Mouse (Mus musculus): ENCODE measurements around the gene Jund.

Gene Jund

GRCm38 (mm10) chr8:70698310-70699109, at the start of gene Jund:
Gene Jund, plus strand, starts transcription at chr8:70698949.
- Histone ChIP-seq H3K27me3 (ENCODE audit: control insufficient read depth, insufficient read depth, low read length, poor library complexity, severe bottlenecking) (no peaks in the 10 kb centered on the region), H3K36me3 (ENCODE audit: control insufficient read depth, insufficient read depth, low read length, poor library complexity, severe bottlenecking) (peaks cover 11% of the 10 kb centered on the region)
- DNase-seq (ENCODE audit: low read depth, low spot score): peak; percentile 100

- no peaks in the 10 kb centered on the region; the same call in 1 of the 2 replicates for H3K36me3 ChIP-seq (ENCODE audit: control insufficient read depth, insufficient read depth, low read length, poor library complexity, severe bottlenecking)
- DNase-seq (ENCODE audit: low read depth, low spot score): no peak
Measured at GRCm38 (mm10) chr8:70649324-70649723, 49.4 kb upstream of the Jund start.

GRCm38 (mm10) chr8:70650351-70650750, 48.4 kb upstream of the Jund start:
- DNase-seq (ENCODE audit: low read depth, low spot score): no peak
- H3K27me3 ChIP-seq (ENCODE audit: control insufficient read depth, insufficient read depth, low read length, poor library complexity, severe bottlenecking): no peaks in the 10 kb centered on the region
- no peaks in the 10 kb centered on the region; the same call in 1 of the 2 replicates for H3K36me3 ChIP-seq (ENCODE audit: control insufficient read depth, insufficient read depth, low read length, poor library complexity, severe bottlenecking)

More at GRCm38 (mm10) chr8:70649324-70649723, 49.4 kb upstream of the Jund start:
- no peaks in the 10 kb centered on the region for H3K27me3 ChIP-seq (ENCODE audit: control insufficient read depth, insufficient read depth, low read length, poor library complexity, severe bottlenecking)

GRCm38 (mm10) chr8:70653226-70653625, 45.5 kb upstream of the Jund start:
- H3K36me3 ChIP-seq (ENCODE audit: control insufficient read depth, insufficient read depth, low read length, poor library complexity, severe bottlenecking): no peaks in the 10 kb centered on the region; the same call in 1 of the 2 replicates
- DNase-seq (ENCODE audit: low read depth, low spot score): peak; percentile 87
- H3K27me3 ChIP-seq (ENCODE audit: control insufficient read depth, insufficient read depth, low read length, poor library complexity, severe bottlenecking): no peaks in the 10 kb centered on the region

GRCm38 (mm10) chr8:70654121-70654520, 44.6 kb upstream of the Jund start:
- H3K36me3 ChIP-seq (ENCODE audit: control insufficient read depth, insufficient read depth, low read length, poor library complexity, severe bottlenecking): no peaks in the 10 kb centered on the region; the same call in 1 of the 2 replicates
- H3K27me3 ChIP-seq (ENCODE audit: control insufficient read depth, insufficient read depth, low read length, poor library complexity, severe bottlenecking): no peaks in the 10 kb centered on the region
- DNase-seq (ENCODE audit: low read depth, low spot score): peak; percentile 82

- no peaks in the 10 kb centered on the region for H3K36me3 ChIP-seq (ENCODE audit: control insufficient read depth, insufficient read depth, low read length, poor library complexity, severe bottlenecking)
- no peak for DNase-seq (ENCODE audit: low read depth, low spot score)
- H3K27me3 ChIP-seq (ENCODE audit: control insufficient read depth, insufficient read depth, low read length, poor library complexity, severe bottlenecking): no peaks in the 10 kb centered on the region
Measured at GRCm38 (mm10) chr8:70655469-70655868, 43.3 kb upstream of the Jund start.

- no peaks in the 10 kb centered on the region for H3K27me3 ChIP-seq (ENCODE audit: control insufficient read depth, insufficient read depth, low read length, poor library complexity, severe bottlenecking)
- no peak for DNase-seq (ENCODE audit: low read depth, low spot score)
- no peaks in the 10 kb centered on the region for H3K36me3 ChIP-seq (ENCODE audit: control insufficient read depth, insufficient read depth, low read length, poor library complexity, severe bottlenecking)
Measured at GRCm38 (mm10) chr8:70656193-70656790, 42.5 kb upstream of the Jund start.

GRCm38 (mm10) chr8:70657214-70657613, 41.5 kb upstream of the Jund start:
- DNase-seq (ENCODE audit: low read depth, low spot score): no peak
- Histone ChIP-seq H3K36me3 (ENCODE audit: control insufficient read depth, insufficient read depth, low read length, poor library complexity, severe bottlenecking) (no peaks in the 10 kb centered on the region), H3K27me3 (ENCODE audit: control insufficient read depth, insufficient read depth, low read length, poor library complexity, severe bottlenecking) (no peaks in the 10 kb centered on the region)

- no peak for DNase-seq (ENCODE audit: low read depth, low spot score)
- Histone ChIP-seq H3K36me3 (ENCODE audit: control insufficient read depth, insufficient read depth, low read length, poor library complexity, severe bottlenecking) (no peaks in the 10 kb centered on the region), H3K27me3 (ENCODE audit: control insufficient read depth, insufficient read depth, low read length, poor library complexity, severe bottlenecking) (no peaks in the 10 kb centered on the region)
Measured at GRCm38 (mm10) chr8:70657739-70658138, 41.0 kb upstream of the Jund start.

- no peaks in the 10 kb centered on the region for H3K27me3 ChIP-seq (ENCODE audit: control insufficient read depth, insufficient read depth, low read length, poor library complexity, severe bottlenecking)
- no peaks in the 10 kb centered on the region for H3K36me3 ChIP-seq (ENCODE audit: control insufficient read depth, insufficient read depth, low read length, poor library complexity, severe bottlenecking)
- DNase-seq (ENCODE audit: low read depth, low spot score): no peak
Measured at GRCm38 (mm10) chr8:70658897-70659603, 39.7 kb upstream of the Jund start.

GRCm38 (mm10) chr8:70659604-70660272, 39.0 kb upstream of the Jund start:
- no peaks in the 10 kb centered on the region for H3K27me3 ChIP-seq (ENCODE audit: control insufficient read depth, insufficient read depth, low read length, poor library complexity, severe bottlenecking)
- no peaks in the 10 kb centered on the region for H3K36me3 ChIP-seq (ENCODE audit: control insufficient read depth, insufficient read depth, low read length, poor library complexity, severe bottlenecking)
- peak; percentile 79 for DNase-seq (ENCODE audit: low read depth, low spot score)

- no peaks in the 10 kb centered on the region for H3K36me3 ChIP-seq (ENCODE audit: control insufficient read depth, insufficient read depth, low read length, poor library complexity, severe bottlenecking)
- peak; percentile 49 for DNase-seq (ENCODE audit: low read depth, low spot score)
- no peaks in the 10 kb centered on the region for H3K27me3 ChIP-seq (ENCODE audit: control insufficient read depth, insufficient read depth, low read length, poor library complexity, severe bottlenecking)
Measured at GRCm38 (mm10) chr8:70660273-70660725, 38.5 kb upstream of the Jund start, which contains the start of gene Pgpep1. Gene Pgpep1, minus strand, starts transcription at chr8:70660388.

- DNase-seq (ENCODE audit: low read depth, low spot score): no peak
Measured at GRCm38 (mm10) chr8:70663691-70664090, 35.1 kb upstream of the Jund start.

GRCm38 (mm10) chr8:70664631-70665030, 34.1 kb upstream of the Jund start:
- no peaks in the 10 kb centered on the region for H3K27me3 ChIP-seq (ENCODE audit: control insufficient read depth, insufficient read depth, low read length, poor library complexity, severe bottlenecking)
- DNase-seq (ENCODE audit: low read depth, low spot score): no peak
- H3K36me3 ChIP-seq (ENCODE audit: control insufficient read depth, insufficient read depth, low read length, poor library complexity, severe bottlenecking): no peaks in the 10 kb centered on the region

More at GRCm38 (mm10) chr8:70663691-70664090, 35.1 kb upstream of the Jund start:
- Histone ChIP-seq H3K27me3 (ENCODE audit: control insufficient read depth, insufficient read depth, low read length, poor library complexity, severe bottlenecking) (no peaks in the 10 kb centered on the region), H3K36me3 (ENCODE audit: control insufficient read depth, insufficient read depth, low read length, poor library complexity, severe bottlenecking) (no peaks in the 10 kb centered on the region)

Measured in splenic B cell, adult 2 months (primary cell).